Mouse (Mus musculus) cerebellum, adult 9-11 months (tissue): Measurements from ENCODE around the gene Zfp322a.
"Not testable (repeated sequence)": the region's sequence is repeated elsewhere in the genome, so short reads cannot be mapped to it uniquely, and the experiment has no call there.

Experiments used
- DNase-seq: peaks from one replicate; pipeline ENCODE4 v3.0.0; 2022

The Zfp322a gene

DNA sequence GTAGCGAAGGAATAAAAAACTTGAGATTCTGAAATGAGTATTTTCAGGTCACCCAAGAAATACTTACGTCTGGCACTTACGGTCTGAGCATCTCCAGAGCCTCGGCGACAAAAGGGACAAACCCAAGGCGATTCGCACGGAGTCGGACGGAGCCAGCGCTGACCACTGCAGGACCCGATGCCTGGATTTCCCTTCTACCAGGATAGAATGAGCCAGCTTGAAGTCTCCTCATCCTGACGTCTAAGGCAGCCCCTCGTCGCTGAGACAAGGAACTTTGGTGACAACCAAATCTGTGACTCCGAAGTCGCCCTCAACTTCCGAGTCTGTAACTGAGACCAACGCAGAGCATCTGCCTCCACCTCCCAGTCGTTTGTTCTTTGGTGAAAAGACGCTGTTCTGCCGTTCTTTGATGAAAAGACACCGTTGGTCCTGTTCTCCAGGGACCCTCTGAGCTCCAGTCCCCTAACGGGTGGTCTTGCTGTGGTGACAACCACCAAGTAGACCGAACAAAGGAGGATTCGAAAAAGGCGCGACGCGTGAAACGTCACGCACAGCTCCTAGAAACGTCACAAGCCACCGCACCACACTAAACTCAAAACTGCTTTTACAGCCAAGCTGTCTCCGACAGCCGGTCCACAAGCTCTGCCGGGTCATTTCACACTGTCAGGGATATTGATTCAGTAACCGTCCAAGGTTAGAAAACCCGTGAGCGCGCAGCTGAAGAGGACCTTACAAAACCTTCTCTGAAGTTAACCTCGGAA lies 55.9 kb downstream of the Zfp322a start:
- DNase-seq: no peak

GRCm38 (mm10) chr13:23310036-23310435 lies 59.0 kb downstream of the Zfp322a start:
- DNase-seq: no peak

DNA sequence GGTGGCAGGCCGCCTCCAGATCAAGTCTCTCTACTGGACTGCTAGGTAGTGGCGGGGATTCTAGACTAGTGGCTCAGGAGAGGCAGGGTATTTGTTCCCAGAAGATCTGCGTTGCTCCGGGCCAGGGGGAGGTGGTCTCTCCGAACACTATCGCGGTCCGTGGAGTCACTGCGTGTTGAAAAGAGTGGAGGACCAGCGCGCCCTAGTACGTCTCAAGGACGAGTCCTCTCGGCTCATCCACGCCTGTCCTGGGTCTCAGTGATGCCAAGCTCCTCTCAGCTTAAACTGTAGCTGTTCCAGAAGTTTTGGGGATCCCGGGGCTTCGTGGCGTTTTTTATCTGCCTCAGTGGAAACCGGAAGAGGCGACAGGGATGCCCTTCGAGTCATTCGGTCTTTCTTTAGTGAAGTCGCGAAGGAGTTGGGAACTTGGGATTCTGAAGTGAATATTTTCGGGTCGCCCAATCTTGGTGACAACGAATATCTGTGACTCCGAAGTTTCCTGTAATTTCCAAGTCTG lies 59.5 kb downstream of the Zfp322a start:
- DNase-seq: no peak

DNA sequence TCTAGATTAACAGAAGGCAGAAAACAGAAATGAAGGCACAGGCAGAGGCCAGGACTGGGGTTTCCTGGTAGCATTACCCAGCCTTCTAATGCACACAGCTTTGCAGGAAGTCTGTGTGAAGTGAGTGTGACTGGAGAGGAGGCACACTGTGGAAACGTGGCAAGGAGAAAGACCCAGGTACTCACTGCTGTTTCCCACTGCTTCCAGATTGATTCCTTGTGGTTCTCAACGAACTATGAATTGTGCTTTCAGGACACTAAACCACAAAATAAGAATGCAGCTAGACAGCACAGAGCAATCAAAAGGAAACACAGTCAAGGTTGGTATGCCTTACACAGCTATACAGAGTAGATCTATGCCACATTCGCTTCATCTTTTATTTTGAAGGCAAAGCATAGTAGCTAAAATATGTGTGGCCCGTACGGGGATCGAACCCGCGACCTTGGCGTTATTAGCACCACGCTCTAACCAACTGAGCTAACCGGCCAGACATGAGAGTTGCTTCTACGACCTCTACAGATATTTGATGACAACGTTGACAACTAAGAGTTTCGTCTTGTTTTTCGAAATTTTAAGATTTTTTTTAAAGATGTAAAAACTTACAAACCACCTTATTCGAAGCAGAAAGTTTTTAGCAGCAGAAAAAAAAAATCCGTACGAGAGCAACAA lies 60.2 kb downstream of the Zfp322a start:
- not testable (repeated sequence) for DNase-seq

- no peak for DNase-seq
These were observed 61.8 kb downstream of the Zfp322a start for GRCm38 (mm10) chr13:23307069-23307814.

GRCm38 (mm10) chr13:23306707-23307068 lies 62.3 kb downstream of the Zfp322a start:
- DNase-seq: no peak
